Mouse (Mus musculus): ENCODE data around the gene Polr3a.

DNA sequence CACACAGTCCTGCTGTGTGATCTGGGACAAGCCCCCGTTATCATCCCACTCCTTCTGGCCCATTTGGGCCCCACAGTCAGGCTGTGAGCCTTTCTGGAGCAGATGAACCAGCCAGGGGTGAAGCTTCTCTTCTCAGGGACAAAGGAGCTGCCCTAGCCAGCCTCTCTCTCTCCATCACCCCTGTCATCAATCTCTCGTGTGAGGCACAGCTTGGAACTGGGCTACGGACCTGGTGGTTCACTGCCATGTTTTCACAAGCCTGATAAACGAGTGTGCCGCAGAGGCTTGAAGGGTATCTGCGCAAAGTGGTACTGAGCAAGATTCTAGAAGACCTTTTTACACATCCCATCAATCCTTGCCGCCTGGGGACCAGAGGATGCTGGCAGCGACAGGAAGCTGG lies 34.7 kb upstream of the Polr3a start:
- TF ChIP-seq CTCF (IDR thresholded peaks at IDR 0.05; ENCODE audit: borderline replicate concordance, insufficient read depth, low read length), result no peak
- no peak for TF ChIP-seq POLR2A (IDR thresholded peaks at IDR 0.05; ENCODE audit: low read depth, low read length)

Measured in embryonic fibroblast, embryonic 13.5 days (primary cell).